Mouse (Mus musculus) midbrain, embryonic 10.5 days (tissue): ENCODE results near the gene Rabif. TPM values are rescaled to one million over a fixed set of nuclear protein-coding genes. Genes with fewer than 3 reads are reported as not detected.

ENCODE experiments used
- DNase-seq: peaks from one replicate; pipeline ENCODE4 v3.0.0-alpha.2; 2017; ENCODE audit warnings: low spot score
- H3K27ac ChIP-seq: fragments of 300-500 bp; sonication (generic); replicated peaks from 2 replicates; pipeline ENCODE4 v1.5.1; 2016; ENCODE audit warnings: mild to moderate bottlenecking
- H3K27me3 ChIP-seq: fragments of 300-500 bp; sonication (generic); 2 replicates; pipeline ENCODE4 v1.6.1; 2016; ENCODE audit warnings: low read depth, mild to moderate bottlenecking; ENCODE audit not compliant: poor library complexity, severe bottlenecking
- H3K36me3 ChIP-seq: fragments of 300-500 bp; sonication (generic); 2 replicates; pipeline ENCODE4 v1.6.1; 2016; ENCODE audit warnings: mild to moderate bottlenecking, moderate library complexity
- H3K4me1 ChIP-seq: fragments of 300-500 bp; sonication (generic); 2 replicates; pipeline ENCODE4 v1.6.1; 2016
- H3K4me3 ChIP-seq: fragments of 300-500 bp; sonication (generic); 2 replicates; pipeline ENCODE4 v1.5.1; 2016; ENCODE audit warnings: mild to moderate bottlenecking, moderate library complexity
- H3K9me3 ChIP-seq: fragments of 300-500 bp; sonication (generic); replicated peaks from 2 replicates; pipeline ENCODE4 v1.6.1; 2016; ENCODE audit warnings: mild to moderate bottlenecking
- WGBS: fragments of 180-500 bp; shearing (Covaris S2); methylation state at CpG from one replicate; pipeline ENCODE4 v1.1.7; 2016; 5-methylcytosine and 5-hydroxymethylcytosine counted together
- polyA plus RNA-seq: library from polyadenylated mRNA; unstranded; fragments of >200 nt; fragmentation: Nextera tagmentation; extraction: Ambion mirVana; gene quantifications from 2 replicates; pipeline ENCODE4 v1.2.1, GENCODE M21; 2016

The Rabif gene
- polyA plus RNA-seq, 1 experiment from 2014 or later, result 44.8 TPM

GRCm38 (mm10) chr1:134492276-134492675 lies 2.2 kb upstream of the Rabif start:
- DNase-seq, result no peak
- no peaks in the 10 kb centered on the region for H3K27me3 ChIP-seq
- H3K36me3 ChIP-seq, result peaks cover 34% of the 10 kb centered on the region
- H3K4me1 ChIP-seq, result peaks cover 18% of the 10 kb centered on the region
- H3K9me3 ChIP-seq, result no peaks in the 10 kb centered on the region
- H3K4me3 ChIP-seq, result no peak overlapping the region
- WGBS, result 73% methylated on average over 7 of the region's 7 CpGs
- no peak overlapping the region for H3K27ac ChIP-seq

GRCm38 (mm10) chr1:134493496-134493895 lies 952 bp upstream of the Rabif start:
- WGBS, result 84% methylated on average over 2 of the region's 2 CpGs
- H3K36me3 ChIP-seq, result peaks cover 24% of the 10 kb centered on the region
- H3K9me3 ChIP-seq, result no peaks in the 10 kb centered on the region
- H3K27me3 ChIP-seq, result no peaks in the 10 kb centered on the region
- peak overlapping the region; percentile 84; the same call in 1 of the 2 replicates for H3K4me3 ChIP-seq
- DNase-seq, result no peak
- 0 out of 2 replicates have a peak overlapping the region, but pooled peaks have one; percentile 92 for H3K27ac ChIP-seq
- peaks cover 18% of the 10 kb centered on the region for H3K4me1 ChIP-seq

GRCm38 (mm10) chr1:134493956-134494355 lies 492 bp upstream of the Rabif start:
- no peak for DNase-seq
- Histone ChIP-seq H3K4me3 (peak overlapping the region; percentile 84), H3K9me3 (no peaks in the 10 kb centered on the region), H3K36me3 (peaks cover 24% of the 10 kb centered on the region), H3K27ac (peak overlapping the region; percentile 92), H3K27me3 (no peaks in the 10 kb centered on the region), H3K4me1 (peaks cover 18% of the 10 kb centered on the region)
- 32% methylated on average over 5 of the region's 5 CpGs for WGBS

GRCm38 (mm10) chr1:134495216-134495539 lies 730 bp downstream of the Rabif start:
- Histone ChIP-seq H3K36me3 (peaks cover 15% of the 10 kb centered on the region), H3K4me1 (peaks cover 18% of the 10 kb centered on the region), H3K27ac (peak overlapping the region; percentile 92), H3K9me3 (no peaks in the 10 kb centered on the region), H3K4me3 (peak overlapping the region; percentile 84), H3K27me3 (no peaks in the 10 kb centered on the region)
- 27% methylated on average over 5 of the region's 5 CpGs for WGBS
- no peak for DNase-seq

GRCm38 (mm10) chr1:134495991-134496390 lies 1.5 kb downstream of the Rabif start:
- DNase-seq, result no peak
- H3K27ac ChIP-seq, result no peak overlapping the region
- H3K4me1 ChIP-seq, result peaks cover 18% of the 10 kb centered on the region
- peak overlapping the region; percentile 84; the same call in 1 of the 2 replicates for H3K4me3 ChIP-seq
- H3K27me3 ChIP-seq, result no peaks in the 10 kb centered on the region
- H3K36me3 ChIP-seq, result peaks cover 19% of the 10 kb centered on the region
- H3K9me3 ChIP-seq, result no peaks in the 10 kb centered on the region
- WGBS, result 92% methylated on average over 10 of the region's 10 CpGs

GRCm38 (mm10) chr1:134500916-134501315 lies 6.5 kb downstream of the Rabif start:
- no peaks in the 10 kb centered on the region for H3K27me3 ChIP-seq
- H3K4me1 ChIP-seq, result peaks cover 3% of the 10 kb centered on the region
- no peaks in the 10 kb centered on the region for H3K9me3 ChIP-seq
- H3K27ac ChIP-seq, result no peak overlapping the region
- WGBS, result 96% methylated on average over 1 of the region's 1 CpGs
- no peak for DNase-seq
- H3K36me3 ChIP-seq, result peaks cover 46% of the 10 kb centered on the region
- H3K4me3 ChIP-seq, result no peak overlapping the region

GRCm38 (mm10) chr1:134506201-134506600 lies 11.8 kb downstream of the Rabif start:
- no peak for DNase-seq

GRCm38 (mm10) chr1:134510018-134510417 lies 15.6 kb downstream of the Rabif start:
- Histone ChIP-seq H3K4me3 (no peak overlapping the region), H3K36me3 (peaks cover 33% of the 10 kb centered on the region), H3K27me3 (peaks cover 39% of the 10 kb centered on the region), H3K4me1 (peaks cover 15% of the 10 kb centered on the region), H3K27ac (no peak overlapping the region), H3K9me3 (no peaks in the 10 kb centered on the region)
- 66% methylated on average over 7 of the region's 7 CpGs for WGBS
- no peak for DNase-seq

More at GRCm38 (mm10) chr1:134506201-134506600, 11.8 kb downstream of the Rabif start:
- WGBS, result 94% methylated on average over 8 of the region's 8 CpGs
- Histone ChIP-seq H3K9me3 (no peaks in the 10 kb centered on the region), H3K27ac (no peak overlapping the region), H3K4me3 (no peak overlapping the region), H3K27me3 (peaks cover under 1% of the 10 kb centered on the region; the same call in 1 of the 2 replicates), H3K36me3 (peaks cover 55% of the 10 kb centered on the region), H3K4me1 (no peaks in the 10 kb centered on the region)

- Histone ChIP-seq H3K4me1 (peaks cover 30% of the 10 kb centered on the region), H3K36me3 (peaks cover 14% of the 10 kb centered on the region), H3K9me3 (no peaks in the 10 kb centered on the region), H3K27ac (no peak overlapping the region), H3K27me3 (peaks cover 49% of the 10 kb centered on the region), H3K4me3 (no peak overlapping the region)
- no peak for DNase-seq
- WGBS, result 77% methylated on average over 4 of the region's 4 CpGs
Measured at GRCm38 (mm10) chr1:134512183-134512582, 17.7 kb downstream of the Rabif start.

- Histone ChIP-seq H3K9me3 (no peaks in the 10 kb centered on the region), H3K4me3 (peak overlapping the region; percentile 56; the same call in 1 of the 2 replicates), H3K36me3 (peaks cover 10% of the 10 kb centered on the region), H3K27ac (no peak overlapping the region), H3K4me1 (peaks cover 31% of the 10 kb centered on the region), H3K27me3 (peaks cover 49% of the 10 kb centered on the region)
- 65% methylated on average over 6 of the region's 6 CpGs for WGBS
- DNase-seq, result no peak
Measured at GRCm38 (mm10) chr1:134512584-134512983, 18.1 kb downstream of the Rabif start.

- Histone ChIP-seq H3K27me3 (peaks cover 49% of the 10 kb centered on the region), H3K9me3 (no peaks in the 10 kb centered on the region), H3K4me3 (peak overlapping the region; percentile 56), H3K4me1 (peaks cover 31% of the 10 kb centered on the region), H3K27ac (peak overlapping the region; percentile 61), H3K36me3 (peaks cover 2% of the 10 kb centered on the region)
- DNase-seq, result peak; percentile 57
- WGBS, result 1% methylated on average over 38 of the region's 38 CpGs
Measured at GRCm38 (mm10) chr1:134513312-134513860, 18.9 kb downstream of the Rabif start.

GRCm38 (mm10) chr1:134513876-134514590 lies 19.6 kb downstream of the Rabif start:
- Histone ChIP-seq H3K9me3 (no peaks in the 10 kb centered on the region), H3K4me1 (peaks cover 31% of the 10 kb centered on the region), H3K27me3 (peaks cover 49% of the 10 kb centered on the region), H3K36me3 (no peaks in the 10 kb centered on the region), H3K4me3 (peak overlapping the region; percentile 56), H3K27ac (peak overlapping the region; percentile 61; the same call in 1 of the 2 replicates)
- 47% methylated on average over 16 of the region's 16 CpGs for WGBS
- DNase-seq, result no peak

GRCm38 (mm10) chr1:134515891-134516290 lies 21.4 kb downstream of the Rabif start:
- H3K27ac ChIP-seq, result peak overlapping the region; percentile 58
- WGBS, result 83% methylated on average over 2 of the region's 2 CpGs
- H3K27me3 ChIP-seq, result peaks cover 49% of the 10 kb centered on the region

More at GRCm38 (mm10) chr1:134515891-134516290, 21.4 kb downstream of the Rabif start:
- DNase-seq, result no peak
- Histone ChIP-seq H3K36me3 (no peaks in the 10 kb centered on the region), H3K4me1 (peaks cover 31% of the 10 kb centered on the region), H3K9me3 (no peaks in the 10 kb centered on the region), H3K4me3 (no peak overlapping the region)
